Mouse (Mus musculus) subcutaneous adipose tissue, adult 2 months (tissue): ENCODE data around the gene B3gnt4. TPM values are rescaled to one million over a fixed set of nuclear protein-coding genes. Genes with fewer than 3 reads are reported as not detected.

Experiments
- polyA plus RNA-seq: library from polyadenylated mRNA; depleted of rRNA; stranded (reverse); fragments of >200 nt; gene quantifications from 2 replicates; pipeline ENCODE4 v1.2.3, GENCODE M21; 2012; ENCODE audit warnings: low replicate concordance; rRNA removed

Gene B3gnt4
- polyA plus RNA-seq: 0.51 and 1.2 TPM in 2 replicates

GRCm38 (mm10) chr5:123510160-123510559 is at the start of gene B3gnt4:
TSS of gene B3gnt4 (plus strand) at chr5:123510460.

GRCm38 (mm10) chr5:123489112-123489785 is 21.0 kb upstream of the B3gnt4 start, which contains the start of the genes Lrrc43 and Il31:
TSS of gene Lrrc43 (plus strand) at chr5:123489305.
TSS of gene Il31 (minus strand) at chr5:123489489.

GRCm38 (mm10) chr5:123523692-123524392 is 13.6 kb downstream of the B3gnt4 start, which contains the start of gene Diablo:
TSS of gene Diablo (minus strand) at chr5:123524176.

GRCm38 (mm10) chr5:123525281-123525680 is 15.0 kb downstream of the B3gnt4 start, which contains the start of gene Gm49027:
TSS of gene Gm49027 (minus strand) at chr5:123525488.

Other genes with a start within 250 kb of the B3gnt4 start
- 5.0 and 12.0 TPM in 2 replicates for gene Bcl7a, start 166.6 kb upstream of the B3gnt4 start, polyA plus RNA-seq
- gene Mlxip, start 115.7 kb upstream of the B3gnt4 start, polyA plus RNA-seq: 38.0 and 62.7 TPM in 2 replicates
- gene Lrrc43, start 21.2 kb upstream of the B3gnt4 start, polyA plus RNA-seq: not detected in 2 replicates
- gene Il31, start 21.0 kb upstream of the B3gnt4 start, polyA plus RNA-seq: not detected in 2 replicates
- 75.7 and 79.9 TPM in 2 replicates for gene Diablo, start 13.7 kb downstream of the B3gnt4 start, polyA plus RNA-seq
- 0.92 and 3.2 TPM in 2 replicates for gene Gm49027, start 15.0 kb downstream of the B3gnt4 start, polyA plus RNA-seq
- 24.7 and 24.9 TPM in 2 replicates for gene Vps33a, start 62.6 kb downstream of the B3gnt4 start, polyA plus RNA-seq
- gene Clip1, start 174.2 kb downstream of the B3gnt4 start, polyA plus RNA-seq: 28.4 and 29.9 TPM in 2 replicates
- 18.3 and 30.2 TPM in 2 replicates for gene Zcchc8, start 210.6 kb downstream of the B3gnt4 start, polyA plus RNA-seq
- 12.9 and 15.1 TPM in 2 replicates for gene Rsrc2, start 239.0 kb downstream of the B3gnt4 start, polyA plus RNA-seq
- 0.85 and 4.2 TPM in 2 replicates for gene Kntc1, start 239.3 kb downstream of the B3gnt4 start, polyA plus RNA-seq